Mouse (Mus musculus) layer of hippocampus, adult 9-11 months (tissue): ENCODE measurements at regions not wholly inside any gene's neighbourhood (a gene's known extent, or its start where the extent isn't known, plus 50 kb on each side); places are given as distances from the start of the nearest gene placed in this dataset.
A peak's percentile ranks its signal among the peaks of the same experiment; 100 is the strongest.

Source experiments
- DNase-seq: peaks from one replicate; pipeline ENCODE4 v3.0.0; 2022

GRCm38 (mm10) chr3:50813760-50814400 is 370.5 kb upstream of the Slc7a11 start:
- no peak for DNase-seq

GRCm38 (mm10) chr3:50815716-50816115 is 372.3 kb upstream of the Slc7a11 start:
- DNase-seq: no peak

GRCm38 (mm10) chr3:50816479-50816878 is 373.1 kb upstream of the Slc7a11 start:
- DNase-seq: peak; percentile 68

GRCm38 (mm10) chr3:50817361-50817760 is 373.9 kb upstream of the Slc7a11 start:
- DNase-seq: no peak

- DNase-seq: no peak
Measured at GRCm38 (mm10) chr3:50820776-50821175, 377.4 kb upstream of the Slc7a11 start.

- DNase-seq: no peak
Measured at GRCm38 (mm10) chr3:50825534-50826423, 382.4 kb upstream of the Slc7a11 start.

GRCm38 (mm10) chr3:50826424-50826819 is 383.0 kb upstream of the Slc7a11 start:
- DNase-seq: no peak

- DNase-seq: no peak
Measured at GRCm38 (mm10) chr3:50829211-50829610, 385.8 kb upstream of the Slc7a11 start.

- DNase-seq: no peak
Measured at GRCm38 (mm10) chr3:50830446-50830845, 387.0 kb upstream of the Slc7a11 start.

GRCm38 (mm10) chr3:50830926-50831325 is 387.5 kb upstream of the Slc7a11 start:
- no peak for DNase-seq

- DNase-seq: no peak
Measured at GRCm38 (mm10) chr3:50842216-50842615, 382.0 kb upstream of the Noct start.

- DNase-seq: no peak
Measured at GRCm38 (mm10) chr3:50844835-50845301, 379.4 kb upstream of the Noct start.

GRCm38 (mm10) chr3:50845311-50845710 is 378.9 kb upstream of the Noct start:
- no peak for DNase-seq

- peak; percentile 23 for DNase-seq
Measured at GRCm38 (mm10) chr3:50848528-50848927, 375.7 kb upstream of the Noct start.

GRCm38 (mm10) chr3:50851083-50851637 is 373.1 kb upstream of the Noct start:
- no peak for DNase-seq

GRCm38 (mm10) chr3:50867105-50867504 is 357.1 kb upstream of the Noct start:
- DNase-seq: no peak

GRCm38 (mm10) chr3:50869211-50869610 is 355.0 kb upstream of the Noct start:
- no peak for DNase-seq

GRCm38 (mm10) chr3:50879050-50879449 is 345.2 kb upstream of the Noct start:
- DNase-seq: no peak

GRCm38 (mm10) chr3:50879595-50879994 is 344.7 kb upstream of the Noct start:
- DNase-seq: no peak

GRCm38 (mm10) chr3:50881437-50882248 is 342.6 kb upstream of the Noct start:
- DNase-seq: no peak

GRCm38 (mm10) chr3:50882249-50882733 is 342.0 kb upstream of the Noct start:
- no peak for DNase-seq

GRCm38 (mm10) chr3:50886336-50886735 is 337.9 kb upstream of the Noct start:
- no peak for DNase-seq

GRCm38 (mm10) chr3:50887002-50887401 is 337.2 kb upstream of the Noct start:
- no peak for DNase-seq
